Mouse (Mus musculus) Patski (cell line): Measurements from ENCODE around the gene Rbm4b. TPM values are rescaled to one million over a fixed set of nuclear protein-coding genes. Genes with fewer than 3 reads are reported as not detected.
"Not testable (repeated sequence)": the region's sequence is repeated elsewhere in the genome, so short reads cannot be mapped to it uniquely, and the experiment has no call there.

Experiments used
- ATAC-seq: fragments of 100-300 bp; one replicate; pipeline ENCODE4 v1.8.0; 2021
- CTCF ChIA-PET: fragments of 350-600 bp; sonication (Branson Sonifier 250); formaldehyde crosslinking; loops from one replicate; lab custom pipeline; 2022; ENCODE audit warnings: inconsistent platforms; lab: Charles Lee
- POLR2A ChIA-PET: fragments of 350-600 bp; sonication (Branson Sonifier 250); formaldehyde crosslinking; loops from one replicate; lab custom pipeline; 2022; ENCODE audit warnings: antibody characterized with exemption, inconsistent platforms; lab: Charles Lee
- DNase-seq: peaks from one replicate; pipeline ENCODE4 v3.0.0-alpha.2; 2011; ENCODE audit warnings: low read depth, low spot score
- H3K27me3 ChIP-seq: fragments of 371-371 bp; one replicate; pipeline ENCODE4 v1.5.1; 2021
- CTCF ChIP-seq: fragments of 100-300 bp; IDR thresholded peaks from one replicate; pipeline ENCODE4 v1.5.1; 2021
- in situ Hi-C: fragments of 300-500 bp; cut with MboI; formaldehyde crosslinking; loops from 3 replicates; pipeline ENCODE4 v1.11.1; 2018; ENCODE audit warnings: low pct_unique_long_range_greater_than_20kb, mixed read lengths
- polyA plus RNA-seq: library from polyadenylated mRNA; unstranded; gene quantifications from one replicate; pipeline ENCODE4 v1.2.3, GENCODE M21; 2021

Rbm4b gene
- polyA plus RNA-seq, 1 experiment from 2014 or later, result 19.3 TPM

- ChIA-PET POLR2A (interaction anchor here (0.6 to 1.4 kb wide), 6 partner anchors 12 to 129 kb away, joined by 3 to 5 read pairs (median 3); no protein-coding TSS in a partner anchor), CTCF (interaction anchor here (0.7 to 1.9 kb wide), 8 partner anchors 9 to 94 kb away, joined by 3 to 10 read pairs (median 4); no protein-coding TSS in a partner anchor)
- peak; percentile 97 for TF ChIP-seq CTCF
- DNase-seq (peak; percentile 68), ATAC-seq (peak; percentile 65)
- in situ Hi-C loops, result loop anchor here (5.0 to 10.0 kb wide), 3 partner anchors 87 to 229 kb away; partner anchors contain the start of gene Bbs1
- H3K27me3 ChIP-seq, result no peaks in the 10 kb centered on the region
Observed at GRCm38 (mm10) chr19:4755565-4756192, 618 bp upstream of the Rbm4b start.

- ATAC-seq (peak; percentile 3), DNase-seq (no peak)
- ChIA-PET POLR2A (interaction anchor here (1.1 kb wide), 1 partner anchor 81 kb away, joined by 3 read pairs; no protein-coding TSS in a partner anchor), CTCF (interaction anchor here (1.1 to 1.9 kb wide), 4 partner anchors 9 to 212 kb away, joined by 3 to 4 read pairs (median 4); partner anchors contain the start of genes Gm21992 and Rbm14)
- in situ Hi-C loops, result loop anchor here (5.0 to 10.0 kb wide), 3 partner anchors 85 to 228 kb away; partner anchors contain the start of gene Bbs1
- H3K27me3 ChIP-seq, result no peaks in the 10 kb centered on the region
- no peak for TF ChIP-seq CTCF
Observed at GRCm38 (mm10) chr19:4756921-4757320, 624 bp downstream of the Rbm4b start.

GRCm38 (mm10) chr19:4760544-4760943 lies 4.2 kb downstream of the Rbm4b start:
- H3K27me3 ChIP-seq, in situ Hi-C loops, ATAC-seq, DNase-seq: not testable (repeated sequence)
- POLR2A ChIA-PET, result interaction anchor here (0.5 kb wide), 1 partner anchor 200 kb away, joined by 3 read pairs; no protein-coding TSS in a partner anchor
- CTCF ChIA-PET, result interaction anchor here (0.9 kb wide), 1 partner anchor 31 kb away, joined by 3 read pairs; no protein-coding TSS in a partner anchor

- CTCF ChIA-PET, result interaction anchor here (1.3 kb wide), 2 partner anchors 50 to 82 kb away, joined by 4 to 6 read pairs; no protein-coding TSS in a partner anchor
- H3K27me3 ChIP-seq, result no peaks in the 10 kb centered on the region
- DNase-seq (no peak), ATAC-seq (no peak)
- TF ChIP-seq CTCF, result no peak
- POLR2A ChIA-PET, result no interaction called here
- in situ Hi-C loops, result no loop called here
Observed at GRCm38 (mm10) chr19:4762876-4763275, 6.6 kb downstream of the Rbm4b start.

GRCm38 (mm10) chr19:4767507-4768148 lies 11.3 kb downstream of the Rbm4b start:
- no peaks in the 10 kb centered on the region for H3K27me3 ChIP-seq
- no peak for DNase-seq
- TF ChIP-seq CTCF, result no peak
- ChIA-PET POLR2A (interaction anchor here (1.1 kb wide), 1 partner anchor 143 kb away, joined by 3 read pairs; no protein-coding TSS in a partner anchor), CTCF (interaction anchor here (1.1 to 1.6 kb wide), 3 partner anchors 10 to 14 kb away, joined by 4 to 5 read pairs (median 5); no protein-coding TSS in a partner anchor)
- in situ Hi-C loops, result no loop called here
- no peak for ATAC-seq

GRCm38 (mm10) chr19:4772785-4773184 lies 16.5 kb downstream of the Rbm4b start:
- in situ Hi-C loops, result no loop called here
- ChIA-PET CTCF (no interaction called here), POLR2A (no interaction called here)
- no peak for DNase-seq
- ATAC-seq, result no peak
- no peaks in the 10 kb centered on the region for H3K27me3 ChIP-seq
- no peak for TF ChIP-seq CTCF

- no peak for TF ChIP-seq CTCF
- ChIA-PET POLR2A (interaction anchor here (1.5 kb wide), 1 partner anchor 9 kb away, joined by 7 read pairs; no protein-coding TSS in a partner anchor), CTCF (interaction anchor here (1.2 kb wide), 1 partner anchor 9 kb away, joined by 4 read pairs; no protein-coding TSS in a partner anchor)
- in situ Hi-C loops, result no loop called here
- DNase-seq (no peak), ATAC-seq (no peak)
- no peaks in the 10 kb centered on the region for H3K27me3 ChIP-seq
Observed at GRCm38 (mm10) chr19:4782891-4783290, 26.6 kb downstream of the Rbm4b start.

GRCm38 (mm10) chr19:4785206-4785605 lies 28.9 kb downstream of the Rbm4b start:
- TF ChIP-seq CTCF, result no peak
- ATAC-seq (no peak), DNase-seq (no peak)
- ChIA-PET CTCF (interaction anchor here (1.5 kb wide), 1 partner anchor 62 kb away, joined by 3 read pairs; no protein-coding TSS in a partner anchor), POLR2A (interaction anchor here (1.0 to 1.2 kb wide), 2 partner anchors 8 to 19 kb away, joined by 3 to 5 read pairs; partner anchors contain the start of gene Rbm4)
- in situ Hi-C loops, result no loop called here
- no peaks in the 10 kb centered on the region for H3K27me3 ChIP-seq

GRCm38 (mm10) chr19:4786313-4786712 lies 30.0 kb downstream of the Rbm4b start:
- no peak for TF ChIP-seq CTCF
- no peak for ATAC-seq
- in situ Hi-C loops, result no loop called here
- CTCF ChIA-PET, result interaction anchor here (0.9 to 1.5 kb wide), 3 partner anchors 8 to 61 kb away, joined by 3 read pairs; no protein-coding TSS in a partner anchor
- H3K27me3 ChIP-seq, result no peaks in the 10 kb centered on the region
- DNase-seq, result no peak
- POLR2A ChIA-PET, result no interaction called here

GRCm38 (mm10) chr19:4793281-4793830 lies 37.1 kb downstream of the Rbm4b start:
- no peak for ATAC-seq
- ChIA-PET CTCF (interaction anchor here (1.1 to 1.2 kb wide), 2 partner anchors 9 to 15 kb away, joined by 3 read pairs; no protein-coding TSS in a partner anchor), POLR2A (interaction anchor here (0.6 to 2.3 kb wide), 7 partner anchors 8 to 55 kb away, joined by 3 to 8 read pairs (median 5); partner anchors contain the start of genes Gm21992 and Rbm14)
- TF ChIP-seq CTCF, result no peak
- in situ Hi-C loops, result no loop called here
- no peak for DNase-seq
- no peaks in the 10 kb centered on the region for H3K27me3 ChIP-seq
